Mouse (Mus musculus): ENCODE measurements around the gene U2surp. TPM values are rescaled to one million over a fixed set of nuclear protein-coding genes. Genes with fewer than 3 reads are reported as not detected.

The U2surp gene
- total and polyA plus RNA-seq, 3 experiments, result 3.4 to 39.9 (median 31.9) TPM

- intact Hi-C loops (cut with DNase I), result loop anchor here (5.0 kb wide), 1 partner anchor 665 kb away; no protein-coding TSS in a partner anchor
- Histone ChIP-seq H3K79me2 (replicated peaks; ENCODE audit: control insufficient read depth, insufficient read depth, low read length) (no peaks in the 10 kb centered on the region), H3K9ac (ENCODE audit: low read depth, low read length) (peak overlapping the region; percentile 37; the same call in 1 of the 2 replicates), H3K27me3 (ENCODE audit: control insufficient read depth, insufficient read depth, low read length) (peaks cover 12% of the 10 kb centered on the region; the same call in 1 of the 2 replicates), H3K4me1 (ENCODE audit: control insufficient read depth, insufficient read depth, low read length) (0 out of 2 replicates have a peak, but pooled peaks cover 1% of the 10 kb centered on the region), H3K27ac (peak overlapping the region; percentile 51), H3K4me3 (peak overlapping the region; percentile 65), H3K36me3 (ENCODE audit: control insufficient read depth, insufficient read depth, low read length) (no peaks in the 10 kb centered on the region)
- TF ChIP-seq POLR2A (IDR thresholded peaks at IDR 0.05; ENCODE audit: insufficient read depth, low read depth, low read length) (no peak), EP300 (IDR thresholded peaks at IDR 0.05; ENCODE audit: insufficient read depth, low read depth, low read length) (no peak), CTCF (IDR thresholded peaks at IDR 0.05) (no peak)
- 3% methylated on average over 24 of the region's 24 CpGs for WGBS
- DNase-seq, result peak in 1 of 2 experiments; percentile 54
These were observed 104.1 kb downstream of the U2surp start for GRCm38 (mm10) chr9:95407586-95408220.

Other genes starting within 250 kb of the U2surp start
- gene Chst2, start 105.3 kb downstream of the U2surp start, total RNA-seq (2021), result 1 to 10 TPM; 1.1 to 1.2 TPM
- 0.29 and 0.38 TPM in 2 replicates for gene Chst2, start 105.3 kb downstream of the U2surp start, polyA plus RNA-seq (2012; rRNA removed)
- gene Paqr9, start 47.7 kb upstream of the U2surp start, total RNA-seq (2021), result 10 to 100 TPM; 38.5 to 42.5 TPM
- 21.3 and 26.7 TPM in 2 replicates for gene Paqr9, start 47.7 kb upstream of the U2surp start, polyA plus RNA-seq (2012; rRNA removed)
- gene Pcolce2, start 125.6 kb upstream of the U2surp start, total RNA-seq (2021), result 10 to 100 TPM; 27.8 to 28.7 TPM
- 3.0 and 3.9 TPM in 2 replicates for gene Pcolce2, start 125.6 kb upstream of the U2surp start, polyA plus RNA-seq (2012; rRNA removed)
- 1 to 10 TPM; 6.8 to 7.0 TPM for gene Trpc1, start 238.4 kb upstream of the U2surp start, total RNA-seq (2021)
- gene Trpc1, start 238.4 kb upstream of the U2surp start, polyA plus RNA-seq (2012; rRNA removed), result 2.8 and 5.4 TPM in 2 replicates